Mouse (Mus musculus): ENCODE measurements around the gene Lrp4.

DNA sequence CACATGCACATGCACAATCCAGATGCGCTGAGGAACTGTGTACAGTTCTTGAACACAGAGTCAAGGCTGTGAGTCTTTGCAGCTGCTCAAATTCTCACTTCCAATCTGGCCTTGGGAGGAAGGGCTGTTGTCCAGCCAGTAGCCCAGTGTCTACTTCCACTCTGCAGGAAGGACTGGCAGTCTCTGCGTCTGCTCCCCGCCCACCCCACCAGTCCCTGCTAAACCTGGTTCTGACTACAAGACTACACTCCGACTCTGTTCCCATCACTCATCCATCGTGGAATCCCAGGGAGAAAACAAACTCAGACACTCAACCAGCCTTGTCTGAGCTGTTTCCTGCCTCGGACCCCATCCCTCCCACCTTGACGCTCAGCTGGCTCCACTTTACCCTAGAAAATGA, 18.5 kb downstream of the Lrp4 start:
- TF ChIP-seq CTCF (IDR thresholded peaks at IDR 0.05) (no peak), EP300 (IDR thresholded peaks at IDR 0.05) (no peak)

Measured in lung, postnatal 0 days (tissue).